27 mouse cellular contexts compared by ENCODE assay signal in the genomic region with DNA sequence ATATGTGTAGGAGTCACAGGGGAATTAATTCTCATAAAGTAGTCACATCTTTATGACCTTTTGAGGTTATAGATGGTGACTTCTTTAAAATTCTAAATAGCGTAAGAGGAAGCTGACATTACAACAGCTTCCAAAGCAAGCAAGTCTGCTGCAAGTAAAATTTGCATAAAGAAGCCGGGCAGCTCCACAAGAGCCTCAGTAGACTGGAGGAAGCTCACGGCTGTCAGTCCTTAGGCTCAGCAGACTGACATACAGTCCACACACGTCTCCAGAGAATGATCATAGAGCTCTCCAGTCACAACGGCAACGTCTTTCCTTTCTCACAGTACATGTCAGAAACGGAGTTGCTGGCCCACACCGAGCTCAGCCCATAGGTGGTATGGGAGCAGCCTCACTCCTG.
"Had no signal": no experiment of that assay in that cellular context is flagged by ENCODE, and none has a peak within 500 bp of the region (broad histone marks: within the 10 kb centered on the region; RNA-seq: fewer than 3 reads in every experiment).

No protein-coding gene starts in this region.

- H3K4me2 ChIP-seq: heart, embryonic 11.5 days; hindbrain, embryonic 12.5 days; hindbrain, embryonic 14.5 days; intestine, embryonic 15.5 days; kidney, embryonic 15.5 days; limb, embryonic 12.5 days; liver, embryonic 11.5 days had no signal

- H3K9me3 ChIP-seq: hindbrain, embryonic 10.5 days; hindbrain, embryonic 12.5 days; intestine, embryonic 15.5 days; kidney, embryonic 15.5 days; limb, embryonic 10.5 days; limb, embryonic 12.5 days had no signal

- H3K4me3 ChIP-seq: heart, adult 2 months; hindbrain, embryonic 10.5 days; hindbrain, embryonic 12.5 days; intestine, embryonic 15.5 days; kidney, embryonic 15.5 days; layer of hippocampus, adult 2 months; left cerebral cortex, adult 2 months; limb, embryonic 10.5 days; limb, embryonic 12.5 days had no signal

- H3K27me3 ChIP-seq: hindbrain, embryonic 12.5 days; intestine, embryonic 15.5 days; kidney, embryonic 15.5 days; limb, embryonic 12.5 days had no signal

- ATAC-seq: hindbrain, embryonic 16.5 days; inflammation-experienced regulatory T-cells, adult 6 months; intestine, embryonic 15.5 days; intestine, postnatal 0 days; liver, postnatal 0 days had no signal

- DNase-seq: gastrocnemius, postnatal 10 days; gastrocnemius, postnatal 25 days; heart, adult 2 months; heart, postnatal 10 days; heart, postnatal 4 days; kidney, adult 18-20 months; kidney, adult 8-10 months; kidney, postnatal 10 days; kidney, postnatal 25 days; kidney, postnatal 4 days; liver; liver, postnatal 0 days had no signal

- H3K9ac ChIP-seq: hindbrain, embryonic 12.5 days; hindbrain, embryonic 14.5 days; intestine, embryonic 15.5 days; kidney, embryonic 15.5 days; limb, embryonic 12.5 days; liver, embryonic 14.5 days; liver, postnatal 0 days had no signal

- H3K27ac ChIP-seq: heart, adult 2 months; hindbrain, embryonic 10.5 days; hindbrain, embryonic 12.5 days; hindbrain, embryonic 14.5 days; intestine, embryonic 15.5 days; kidney, embryonic 15.5 days; layer of hippocampus, adult 2 months; left cerebral cortex, adult 2 months; limb, embryonic 10.5 days; limb, embryonic 12.5 days; liver, embryonic 14.5 days had no signal
